Mouse (Mus musculus) cerebellum, postnatal 36 days (tissue): ENCODE data around the gene Lefty2.
A peak's percentile ranks its signal among the peaks of the same experiment; 100 is the strongest.
"Not testable (repeated sequence)": the region's sequence is repeated elsewhere in the genome, so short reads cannot be mapped to it uniquely, and the experiment has no call there.

ENCODE experiments used
- DNase-seq, 2 experiments: peaks; one replicate each; pipeline ENCODE4 v3.0.0; 2021 to 2022; ENCODE audit warnings: mixed read lengths in 2 of 2

The Lefty2 gene

DNA sequence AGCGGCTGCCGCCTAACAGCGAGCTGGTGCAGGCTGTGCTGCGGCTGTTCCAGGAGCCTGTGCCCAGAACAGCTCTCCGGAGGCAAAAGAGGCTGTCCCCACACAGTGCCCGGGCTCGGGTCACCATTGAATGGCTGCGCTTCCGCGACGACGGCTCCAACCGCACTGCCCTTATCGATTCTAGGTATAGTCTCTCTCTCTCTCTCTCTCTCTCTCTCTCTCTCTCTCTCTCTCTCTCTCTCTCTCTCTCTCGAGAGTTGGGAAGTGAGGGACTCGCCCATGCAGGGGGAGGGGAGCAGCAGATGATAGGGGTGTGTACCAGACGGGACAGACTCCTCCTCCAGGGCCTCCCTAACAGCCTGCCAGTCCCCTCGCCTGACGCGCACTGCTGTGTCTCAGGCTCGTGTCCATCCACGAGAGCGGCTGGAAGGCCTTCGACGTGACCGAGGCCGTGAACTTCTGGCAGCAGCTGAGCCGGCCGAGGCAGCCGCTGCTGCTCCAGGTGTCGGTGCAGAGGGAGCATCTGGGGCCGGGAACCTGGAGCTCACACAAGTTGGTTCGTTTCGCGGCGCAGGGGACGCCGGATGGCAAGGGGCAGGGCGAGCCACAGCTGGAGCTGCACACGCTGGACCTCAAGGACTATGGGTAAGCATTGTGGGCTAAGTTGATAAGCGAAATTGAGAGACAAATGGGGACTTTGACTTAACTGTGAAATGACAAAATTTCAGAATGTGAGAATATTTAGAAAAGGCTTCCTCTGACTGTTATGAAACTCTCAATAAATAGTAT, 43.9 kb downstream of the Lefty2 start:
- not testable (repeated sequence) for DNase-seq

DNA sequence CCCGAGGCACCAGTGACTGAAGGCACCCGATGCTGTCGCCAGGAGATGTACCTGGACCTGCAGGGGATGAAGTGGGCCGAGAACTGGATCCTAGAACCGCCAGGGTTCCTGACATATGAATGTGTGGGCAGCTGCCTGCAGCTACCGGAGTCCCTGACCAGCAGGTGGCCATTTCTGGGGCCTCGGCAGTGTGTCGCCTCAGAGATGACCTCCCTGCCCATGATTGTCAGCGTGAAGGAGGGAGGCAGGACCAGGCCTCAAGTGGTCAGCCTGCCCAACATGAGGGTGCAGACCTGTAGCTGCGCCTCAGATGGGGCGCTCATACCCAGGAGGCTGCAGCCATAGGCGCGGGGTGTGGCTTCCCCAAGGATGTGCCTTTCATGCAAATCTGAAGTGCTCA, 44.7 kb downstream of the Lefty2 start:
- not testable (repeated sequence) for DNase-seq

DNA sequence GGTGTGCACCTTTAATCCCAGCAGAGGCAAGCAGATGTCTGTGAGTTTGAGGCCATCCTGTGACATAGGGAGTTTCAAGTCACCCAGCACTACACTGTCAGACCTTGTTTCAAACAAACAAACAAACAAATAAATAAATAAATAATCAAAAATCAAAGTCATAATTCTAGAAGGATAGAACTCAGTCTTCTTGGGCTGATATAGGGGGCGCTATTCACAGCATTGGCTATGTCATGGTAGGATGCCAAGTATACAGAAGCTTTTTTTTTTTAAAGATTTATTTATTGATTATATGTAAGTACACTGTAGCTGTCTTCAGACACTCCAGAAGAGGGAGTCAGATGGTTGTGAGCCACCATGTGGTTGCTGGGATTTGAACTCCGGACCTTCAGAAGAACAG, 45.9 kb downstream of the Lefty2 start:
- not testable (repeated sequence) for DNase-seq

DNA sequence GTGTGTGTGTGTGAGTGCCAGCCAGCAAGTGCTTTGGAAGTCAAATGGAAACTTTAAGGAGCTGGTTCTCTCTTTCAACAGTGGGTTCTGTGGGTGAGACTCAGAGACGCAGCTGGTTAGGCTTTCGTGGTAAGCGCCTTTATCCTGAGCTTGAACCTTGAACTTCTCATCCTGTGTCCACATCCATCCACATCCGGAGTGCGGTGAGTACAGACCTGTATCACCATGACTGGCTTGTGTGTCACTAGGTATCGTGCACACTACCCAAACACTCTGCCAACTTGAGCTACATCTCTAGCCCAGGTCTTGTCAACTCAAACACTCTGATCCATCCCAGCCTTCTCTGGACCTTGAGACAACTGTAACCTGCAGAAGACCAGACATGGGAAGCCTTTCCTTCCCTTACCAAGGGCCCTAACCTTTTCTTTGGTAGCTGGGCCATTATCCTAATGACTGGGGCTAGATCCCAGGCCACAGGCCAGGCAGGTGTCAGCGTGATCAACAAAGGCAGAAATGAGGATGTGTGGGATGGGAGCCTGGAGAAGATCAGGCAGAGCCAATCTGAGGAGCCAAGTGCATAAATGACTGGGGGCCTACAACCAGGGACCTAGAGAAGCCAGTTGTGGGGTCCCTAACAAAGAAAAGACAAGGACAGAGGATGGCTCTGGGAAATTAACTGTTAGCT, 48.0 kb downstream of the Lefty2 start:
- DNase-seq, result no peak

DNA sequence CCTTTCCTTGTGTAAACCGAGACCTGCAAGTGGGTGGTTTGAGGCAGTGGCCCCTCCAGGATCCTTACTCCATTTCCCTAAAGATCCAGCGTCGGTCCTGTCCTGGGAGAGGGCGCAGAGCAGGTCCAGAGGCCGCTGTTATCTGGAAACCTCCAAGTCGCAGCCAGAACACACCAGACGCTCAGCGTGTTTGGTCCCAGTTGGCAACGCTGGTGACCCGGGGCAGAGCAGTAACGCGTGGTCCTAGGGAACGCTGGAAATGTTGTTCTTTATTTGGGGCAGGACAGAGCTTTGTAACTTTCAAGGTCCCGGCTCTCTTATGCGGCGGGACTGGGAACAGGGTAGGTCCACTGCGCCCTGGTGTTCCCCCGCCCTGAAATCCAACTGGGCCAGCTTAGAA, 48.8 kb downstream of the Lefty2 start:
- DNase-seq, result no peak

GRCm38 (mm10) chr1:180942166-180943031, 49.5 kb downstream of the Lefty2 start, which contains the start of gene Tmem63a:
Gene Tmem63a (plus strand): TSS chr1:180942344.
- DNase-seq, result peak; percentile 26 to 27

- DNase-seq, result no peak
Measured at GRCm38 (mm10) chr1:180943032-180943644, 50.2 kb downstream of the Lefty2 start.

GRCm38 (mm10) chr1:180943896-180944295, 51.0 kb downstream of the Lefty2 start:
- DNase-seq, result no peak

DNA sequence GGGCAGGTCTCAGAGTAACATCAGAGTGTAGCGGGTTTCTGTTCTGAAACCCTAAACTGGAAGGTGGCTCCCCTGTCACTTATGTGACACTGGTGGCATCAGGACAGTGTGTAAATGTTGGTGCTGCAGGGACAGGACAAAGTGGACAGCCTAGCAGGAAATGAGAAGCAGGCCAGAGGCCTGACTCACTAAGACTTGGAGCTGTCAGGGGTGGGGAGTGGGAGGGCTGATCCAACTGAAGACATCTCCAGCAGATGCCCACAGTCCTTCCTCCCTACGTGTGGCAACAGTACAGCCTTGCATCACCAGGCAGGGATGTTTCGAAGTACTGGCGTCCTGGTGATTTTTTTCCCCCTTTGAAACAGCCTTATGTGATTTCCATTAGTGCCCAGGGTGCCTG, 51.6 kb downstream of the Lefty2 start:
- no peak for DNase-seq

DNA sequence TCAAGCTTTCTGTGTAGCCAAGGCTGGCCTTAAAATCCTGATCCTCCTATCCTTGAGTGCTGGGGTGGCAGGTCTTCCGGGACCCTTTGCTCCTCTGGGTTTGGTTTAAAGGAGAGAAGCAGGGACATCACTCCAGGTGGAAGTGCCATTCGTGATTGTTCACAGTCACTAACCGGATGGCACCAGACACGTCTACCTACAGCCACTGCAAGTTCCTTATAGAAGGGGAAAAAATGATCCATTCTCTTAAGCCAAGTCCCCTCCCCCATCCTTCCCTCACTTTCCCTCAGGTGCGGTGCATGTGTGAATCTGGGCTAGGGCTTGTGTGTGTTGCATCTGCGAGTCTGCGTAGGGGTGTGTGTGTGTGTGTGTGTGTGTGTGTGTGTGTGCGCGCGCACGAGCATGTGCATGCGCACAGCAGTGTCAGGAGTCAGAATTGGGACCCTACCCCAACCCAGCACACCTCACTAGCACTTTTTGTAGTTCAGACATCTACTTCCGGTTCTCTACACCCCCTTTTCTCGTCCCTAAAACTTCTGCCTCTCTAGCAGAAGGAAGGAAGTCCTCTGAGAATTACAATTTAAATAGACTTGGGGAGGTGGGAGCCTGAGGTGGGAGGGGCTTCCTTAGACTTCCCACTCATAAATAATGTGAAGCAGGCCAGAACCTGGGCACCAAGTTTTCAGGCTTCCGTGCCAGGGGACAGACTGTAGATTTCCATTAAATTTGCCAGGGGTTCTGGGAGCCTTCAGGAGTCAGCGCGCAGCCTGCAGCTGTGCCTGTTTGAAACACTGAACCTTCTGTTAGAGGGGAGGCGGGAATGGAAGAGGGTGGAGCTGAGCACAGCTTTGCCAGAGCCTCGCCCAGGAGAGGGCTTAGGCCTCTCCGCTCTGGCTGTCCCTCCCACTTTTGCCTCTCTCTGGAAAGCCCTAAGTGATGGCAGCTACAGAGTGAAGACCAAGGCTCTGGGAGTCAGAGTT, 52.4 kb downstream of the Lefty2 start:
- DNase-seq, result no peak

DNA sequence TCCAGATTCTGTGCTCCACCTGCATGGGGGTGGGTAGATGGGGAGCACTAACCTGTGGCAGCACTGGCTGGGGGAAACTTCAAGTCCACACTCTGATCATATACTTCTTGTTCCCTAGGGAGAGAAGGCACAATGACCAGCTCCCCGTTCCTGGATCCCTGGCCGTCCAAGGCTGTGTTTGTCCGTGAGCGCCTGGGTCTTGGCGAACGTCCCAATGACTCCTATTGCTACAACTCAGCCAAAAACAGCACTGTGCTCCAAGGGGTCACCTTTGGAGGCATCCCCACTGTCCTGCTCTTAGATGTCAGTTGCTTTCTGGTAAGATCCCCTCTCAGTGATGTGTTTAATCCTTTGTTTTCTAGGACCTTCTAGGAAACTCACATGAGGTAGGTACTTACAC, 53.5 kb downstream of the Lefty2 start:
- DNase-seq, result no peak
